Mouse (Mus musculus): ENCODE measurements around the gene Gm38392.

DNA sequence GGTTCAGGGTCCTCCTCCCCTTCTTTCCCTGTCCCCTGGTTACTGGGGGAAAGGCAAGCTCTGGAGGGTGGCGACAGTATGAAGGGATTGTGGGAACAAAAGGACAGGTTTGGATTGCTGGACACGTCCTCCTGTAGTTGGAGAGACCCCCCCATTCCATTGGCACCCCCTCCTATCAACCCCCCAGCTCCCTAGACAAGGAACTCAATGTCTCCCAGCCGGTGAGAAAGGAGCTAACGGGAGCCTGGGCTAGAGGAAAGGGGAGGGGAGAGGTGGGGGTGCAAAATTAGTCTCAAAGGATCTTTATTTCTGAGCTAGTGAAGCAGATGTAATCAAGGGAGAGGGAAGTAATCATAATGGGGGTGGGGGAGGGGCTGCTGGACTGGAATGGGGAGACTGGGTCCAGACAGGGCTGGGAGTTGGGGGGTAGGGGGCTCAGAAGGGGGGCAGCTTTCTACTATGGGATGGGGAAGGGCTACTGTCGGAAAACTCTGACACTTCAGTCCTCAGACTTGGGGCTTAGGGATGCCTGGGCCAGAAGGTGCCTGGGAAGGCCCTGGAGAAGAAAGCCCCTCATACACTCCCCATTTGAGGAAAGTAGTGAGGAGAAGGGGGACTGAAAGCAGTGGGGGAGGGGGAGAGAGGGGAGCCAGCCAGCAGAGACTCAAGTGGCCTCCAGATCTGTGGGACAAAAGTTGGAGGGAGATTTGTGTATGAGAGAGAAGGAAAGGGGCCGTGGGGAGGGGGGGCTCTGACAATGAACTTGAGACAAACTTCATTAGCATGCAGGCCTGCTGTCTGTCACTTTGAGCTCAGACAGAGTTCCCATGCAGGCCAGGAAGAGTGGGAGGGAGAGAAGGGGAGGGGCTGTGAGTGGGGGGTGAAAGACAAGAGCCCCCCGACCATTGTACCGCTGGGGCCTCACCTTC lies 81.2 kb downstream of the Gm38392 start:
- TF ChIP-seq CTCF (IDR thresholded peaks at IDR 0.05; ENCODE audit: control insufficient read depth, insufficient read depth, low read length), result no peak
- TF ChIP-seq POLR2A (IDR thresholded peaks at IDR 0.05; ENCODE audit: borderline replicate concordance, control insufficient read depth, low read depth, low read length), result no peak

Measured in bone marrow, adult 2 months (tissue).